Mouse (Mus musculus) forebrain, embryonic 13.5 days (tissue): Measurements from ENCODE around the gene Rag1. TPM values are rescaled to one million over a fixed set of nuclear protein-coding genes. Genes with fewer than 3 reads are reported as not detected.
A peak's percentile ranks its signal among the peaks of the same experiment; 100 is the strongest.

Source experiments
- ATAC-seq: fragments of 200-750 bp; cut with Nextera tagmentation; 2 replicates; pipeline ENCODE4 v1.8.0; 2017
- H3K27ac ChIP-seq: fragments of 300-500 bp; sonication (generic); 2 replicates; pipeline ENCODE4 v1.5.1; 2015; ENCODE audit warnings: inconsistent platforms, mild to moderate bottlenecking, moderate library complexity
- H3K27me3 ChIP-seq: fragments of 300-500 bp; sonication (generic); 2 replicates; pipeline ENCODE4 v1.6.1; 2015; ENCODE audit warnings: mild to moderate bottlenecking, inconsistent platforms
- H3K36me3 ChIP-seq: fragments of 300-500 bp; sonication (generic); 2 replicates; pipeline ENCODE4 v1.6.1; 2015; ENCODE audit warnings: mild to moderate bottlenecking, inconsistent platforms; ENCODE audit not compliant: poor library complexity, severe bottlenecking
- H3K4me1 ChIP-seq: fragments of 300-500 bp; sonication (generic); 2 replicates; pipeline ENCODE4 v1.6.1; 2015; ENCODE audit warnings: inconsistent platforms
- H3K4me2 ChIP-seq: fragments of 300-500 bp; sonication (generic); 2 replicates; pipeline ENCODE4 v1.6.1; 2015; ENCODE audit warnings: inconsistent platforms, mild to moderate bottlenecking, moderate library complexity
- H3K4me3 ChIP-seq: fragments of 300-500 bp; sonication (generic); 2 replicates; pipeline ENCODE4 v1.5.1; 2015; ENCODE audit warnings: mild to moderate bottlenecking, inconsistent platforms
- H3K9ac ChIP-seq: fragments of 300-500 bp; sonication (generic); 2 replicates; pipeline ENCODE4 v1.6.1; 2015; ENCODE audit warnings: mild to moderate bottlenecking, inconsistent platforms
- H3K9me3 ChIP-seq: fragments of 300-500 bp; sonication (generic); replicated peaks from 2 replicates; pipeline ENCODE4 v1.6.1; 2016; ENCODE audit warnings: inconsistent platforms
- WGBS: fragments of 180-500 bp; shearing (Covaris S2); methylation state at CpG from one replicate; pipeline ENCODE4 v1.1.7; 2015; 5-methylcytosine and 5-hydroxymethylcytosine counted together
- polyA plus RNA-seq: library from polyadenylated mRNA; unstranded; fragments of >200 nt; fragmentation: Nextera tagmentation; extraction: Ambion mirVana; gene quantifications from 2 replicates; pipeline ENCODE4 v1.2.1, GENCODE M21; 2015

The Rag1 gene
- polyA plus RNA-seq = 0.06 and 0.08 TPM in 2 replicates

- H3K4me3 ChIP-seq = no peak within 1 kb of the TSS
- no peak within 1 kb of the TSS for H3K9ac ChIP-seq
- 50% methylated on average over 8 of the region's 8 CpGs for WGBS
- H3K4me1 ChIP-seq = peaks cover 9% of the 10 kb centered on the region
- H3K4me2 ChIP-seq = no peak within 1 kb of the TSS
- 0 out of 2 replicates have a peak, but pooled peaks have one; percentile 22 for ATAC-seq
- peaks cover 4% of the 10 kb centered on the region for H3K27me3 ChIP-seq
- no peaks in the 10 kb centered on the region for H3K9me3 ChIP-seq
- no peak within 1 kb of the TSS for H3K27ac ChIP-seq
- no peaks in the 10 kb centered on the region for H3K36me3 ChIP-seq
These were observed at the start of gene Rag1, which contains the start of gene B230118H07Rik for GRCm38 (mm10) chr2:101649114-101649671. Gene Rag1 (minus strand): TSS chr2:101649501. Gene B230118H07Rik (minus strand): TSS chr2:101649532.

- Histone ChIP-seq H3K4me1 (no peaks in the 10 kb centered on the region), H3K4me3 (no peak overlapping the region), H3K27me3 (no peaks in the 10 kb centered on the region), H3K36me3 (peaks cover 74% of the 10 kb centered on the region), H3K27ac (no peak overlapping the region), H3K9me3 (no peaks in the 10 kb centered on the region), H3K4me2 (no peak overlapping the region), H3K9ac (no peak overlapping the region)
- WGBS = 92% methylated on average over 7 of the region's 7 CpGs
- ATAC-seq = no peak
These were observed 46.3 kb upstream of the Rag1 start for GRCm38 (mm10) chr2:101695584-101695983.

DNA sequence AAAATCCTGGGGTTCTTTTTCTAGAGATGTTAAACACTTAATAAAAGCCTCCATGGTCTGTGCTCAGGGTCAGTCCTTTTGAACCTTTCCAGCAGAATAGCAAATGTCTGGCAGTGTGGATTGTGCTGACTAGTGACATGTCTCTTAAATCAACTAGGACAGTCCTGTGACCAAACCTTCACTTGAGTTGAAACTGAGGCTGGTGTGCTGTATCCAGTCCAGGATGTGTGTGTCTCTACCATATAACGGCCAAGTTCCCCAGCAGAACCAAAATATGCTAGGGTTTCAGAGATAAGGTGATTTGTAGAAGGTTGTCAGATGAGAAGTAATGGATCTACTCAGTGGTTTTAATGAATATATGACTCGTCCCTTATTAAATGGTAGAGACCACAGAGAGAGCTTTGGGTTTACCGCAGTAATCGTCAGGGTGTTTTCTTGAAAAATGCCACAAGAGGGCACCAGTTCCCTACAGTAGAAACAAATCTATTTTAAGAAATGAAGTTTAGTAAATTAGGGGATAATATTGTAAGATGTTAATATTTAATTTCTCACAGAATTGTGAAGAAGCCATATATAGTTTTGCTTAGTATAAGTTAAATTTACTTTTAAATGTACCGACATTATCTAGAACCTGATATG is 44.4 kb upstream of the Rag1 start:
- H3K4me1 ChIP-seq = no peaks in the 10 kb centered on the region
- no peak overlapping the region for H3K27ac ChIP-seq
- no peaks in the 10 kb centered on the region for H3K27me3 ChIP-seq
- no peak overlapping the region for H3K9ac ChIP-seq
- H3K4me3 ChIP-seq = no peak overlapping the region
- WGBS = 63% methylated on average over 5 of the region's 5 CpGs
- H3K36me3 ChIP-seq = peaks cover 75% of the 10 kb centered on the region
- ATAC-seq = 0 out of 2 replicates have a peak, but pooled peaks have one; percentile 46
- no peak overlapping the region for H3K4me2 ChIP-seq
- H3K9me3 ChIP-seq = no peaks in the 10 kb centered on the region

DNA sequence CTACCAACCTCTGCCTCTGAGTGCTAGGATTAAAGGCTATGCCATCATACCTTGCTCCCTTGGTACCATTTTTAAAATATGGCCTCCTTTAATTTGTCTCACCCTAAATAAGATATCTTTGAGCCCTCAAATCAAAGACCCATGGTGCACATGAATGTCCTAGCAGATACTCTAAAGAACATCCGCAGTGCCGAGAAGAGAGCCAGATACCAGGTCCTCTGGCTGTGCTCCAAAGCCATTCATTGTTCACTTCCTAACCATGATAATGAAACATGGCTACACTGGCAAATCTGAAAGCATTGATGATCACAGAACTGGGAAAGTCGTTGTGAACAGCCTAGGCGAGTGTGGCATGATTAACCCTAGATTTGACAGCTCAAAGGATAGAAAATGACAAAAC is 43.7 kb upstream of the Rag1 start:
- 61% methylated on average over 4 of the region's 4 CpGs for WGBS
- no peaks in the 10 kb centered on the region for H3K4me1 ChIP-seq
- no peak overlapping the region for H3K4me3 ChIP-seq
- peaks cover 72% of the 10 kb centered on the region for H3K36me3 ChIP-seq
- H3K4me2 ChIP-seq = no peak overlapping the region
- 0 out of 2 replicates have a peak, but pooled peaks have one; percentile 36 for ATAC-seq
- no peaks in the 10 kb centered on the region for H3K27me3 ChIP-seq
- H3K27ac ChIP-seq = no peak overlapping the region
- no peak overlapping the region for H3K9ac ChIP-seq
- no peaks in the 10 kb centered on the region for H3K9me3 ChIP-seq

DNA sequence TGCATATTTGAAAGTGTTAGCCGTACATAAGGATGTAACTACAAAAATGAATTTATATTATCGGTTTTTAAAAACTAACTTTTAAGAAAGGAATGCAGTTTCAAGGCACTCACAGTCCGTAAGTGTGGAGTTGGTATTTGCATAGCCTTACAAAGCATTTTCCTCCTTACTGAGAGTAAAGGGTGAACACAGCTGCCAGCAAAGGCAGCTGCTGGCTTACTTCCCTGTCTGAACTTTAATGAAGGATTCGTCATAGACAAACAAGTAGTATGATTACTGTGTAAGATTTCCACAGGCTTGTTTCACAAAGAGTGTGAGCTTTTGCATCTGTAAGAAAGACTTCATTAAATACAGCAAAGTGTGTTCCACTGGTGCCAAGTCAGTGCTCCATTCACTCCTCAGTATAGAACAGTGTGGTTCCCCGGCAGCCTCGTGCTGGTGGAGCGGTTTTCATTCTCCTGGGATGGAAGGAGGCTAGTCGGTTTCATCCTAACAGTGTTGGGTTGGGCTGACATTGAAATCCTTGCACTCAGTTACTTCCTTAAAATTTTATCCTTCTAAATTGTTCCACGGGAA is 41.0 kb upstream of the Rag1 start:
- Histone ChIP-seq H3K9ac (no peak overlapping the region), H3K4me2 (no peak overlapping the region), H3K27me3 (no peaks in the 10 kb centered on the region), H3K36me3 (peaks cover 74% of the 10 kb centered on the region), H3K4me3 (no peak overlapping the region), H3K27ac (no peak overlapping the region), H3K9me3 (no peaks in the 10 kb centered on the region), H3K4me1 (no peaks in the 10 kb centered on the region)
- WGBS = 90% methylated on average over 9 of the region's 9 CpGs
- peak; percentile 48; the same call in 1 of the 2 replicates for ATAC-seq

DNA sequence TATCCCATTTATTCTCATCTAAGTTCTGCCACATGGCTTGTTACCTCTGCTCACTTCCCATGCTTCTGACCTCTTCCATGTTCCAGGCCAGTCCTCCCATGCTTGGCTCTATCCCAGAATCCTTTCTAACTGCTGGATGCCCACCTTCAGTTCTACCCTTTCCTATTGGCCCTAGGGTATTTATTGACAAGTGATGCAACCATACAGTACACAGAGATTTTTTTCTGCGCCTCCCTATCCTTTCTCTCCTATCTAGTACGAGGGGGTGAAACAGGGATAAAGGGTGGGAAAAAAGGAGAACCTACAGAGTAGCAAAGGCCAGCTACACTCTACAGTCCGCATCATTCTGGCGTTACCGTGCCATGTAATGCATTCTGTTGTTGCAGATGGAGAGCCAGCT is 38.7 kb upstream of the Rag1 start:
- H3K9ac ChIP-seq = no peak overlapping the region
- no peak overlapping the region for H3K27ac ChIP-seq
- H3K9me3 ChIP-seq = no peaks in the 10 kb centered on the region
- WGBS = 91% methylated on average over 5 of the region's 5 CpGs
- ATAC-seq = no peak
- H3K27me3 ChIP-seq = no peaks in the 10 kb centered on the region
- H3K4me3 ChIP-seq = no peak overlapping the region
- peaks cover 74% of the 10 kb centered on the region for H3K36me3 ChIP-seq
- no peak overlapping the region for H3K4me2 ChIP-seq
- H3K4me1 ChIP-seq = no peaks in the 10 kb centered on the region

- Histone ChIP-seq H3K27me3 (no peaks in the 10 kb centered on the region), H3K9ac (no peak overlapping the region), H3K4me3 (no peak overlapping the region), H3K27ac (no peak overlapping the region), H3K36me3 (peaks cover 52% of the 10 kb centered on the region), H3K4me1 (peaks cover 13% of the 10 kb centered on the region), H3K9me3 (no peaks in the 10 kb centered on the region), H3K4me2 (no peak overlapping the region)
- 91% methylated on average over 12 of the region's 12 CpGs for WGBS
- no peak for ATAC-seq
These were observed 35.1 kb upstream of the Rag1 start for GRCm38 (mm10) chr2:101684421-101684820.

GRCm38 (mm10) chr2:101679164-101679784 is 30.0 kb upstream of the Rag1 start:
- peak overlapping the region; percentile 95 for H3K9ac ChIP-seq
- no peak for ATAC-seq
- no peaks in the 10 kb centered on the region for H3K9me3 ChIP-seq
- WGBS = under 1% methylated on average over 15 of the region's 15 CpGs
- H3K27me3 ChIP-seq = no peaks in the 10 kb centered on the region
- peaks cover 7% of the 10 kb centered on the region; the same call in 1 of the 2 replicates for H3K36me3 ChIP-seq
- H3K4me1 ChIP-seq = peaks cover 21% of the 10 kb centered on the region
- peak overlapping the region; percentile 78 for H3K4me2 ChIP-seq
- no peak overlapping the region for H3K27ac ChIP-seq
- H3K4me3 ChIP-seq = peak overlapping the region; percentile 94

GRCm38 (mm10) chr2:101678236-101679021 is 29.1 kb upstream of the Rag1 start, which contains the start of gene Traf6:
Gene Traf6 (plus strand): TSS chr2:101678429.
- Histone ChIP-seq H3K36me3 (0 out of 2 replicates have a peak, but pooled peaks cover 7% of the 10 kb centered on the region), H3K27ac (peak within 1 kb of the TSS; percentile 71; the same call in 1 of the 2 replicates), H3K4me1 (peaks cover 21% of the 10 kb centered on the region), H3K27me3 (no peaks in the 10 kb centered on the region), H3K4me3 (peak within 1 kb of the TSS; percentile 94), H3K9me3 (no peaks in the 10 kb centered on the region), H3K4me2 (peak within 1 kb of the TSS; percentile 78), H3K9ac (peak within 1 kb of the TSS; percentile 95)
- under 1% methylated on average over 55 of the region's 68 CpGs for WGBS
- ATAC-seq = peak; percentile 95

DNA sequence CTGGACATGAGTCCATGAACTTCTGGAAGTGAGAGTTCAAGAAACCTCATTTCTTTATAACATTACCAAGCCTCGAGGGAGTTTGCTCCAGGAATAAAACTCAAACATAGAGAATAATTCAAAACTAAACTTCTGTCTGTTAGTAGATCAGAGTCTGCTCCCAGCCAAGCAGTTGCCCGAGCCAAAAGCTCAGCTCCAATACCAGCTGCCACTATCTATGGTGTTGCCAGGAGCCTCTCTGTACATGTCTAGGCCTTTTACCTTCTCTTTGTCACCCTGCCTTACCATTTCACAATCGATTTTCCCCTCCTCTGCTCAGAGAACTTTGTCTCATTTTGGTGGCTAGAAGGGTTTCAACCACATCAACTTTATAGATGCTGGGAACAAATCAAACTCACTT is 24.2 kb upstream of the Rag1 start:
- Histone ChIP-seq H3K27ac (no peak overlapping the region), H3K36me3 (no peaks in the 10 kb centered on the region), H3K4me1 (0 out of 2 replicates have a peak, but pooled peaks cover 3% of the 10 kb centered on the region), H3K9me3 (no peaks in the 10 kb centered on the region), H3K4me3 (no peak overlapping the region), H3K9ac (no peak overlapping the region), H3K27me3 (no peaks in the 10 kb centered on the region), H3K4me2 (no peak overlapping the region)
- no peak for ATAC-seq
- 79% methylated on average over 3 of the region's 3 CpGs for WGBS

DNA sequence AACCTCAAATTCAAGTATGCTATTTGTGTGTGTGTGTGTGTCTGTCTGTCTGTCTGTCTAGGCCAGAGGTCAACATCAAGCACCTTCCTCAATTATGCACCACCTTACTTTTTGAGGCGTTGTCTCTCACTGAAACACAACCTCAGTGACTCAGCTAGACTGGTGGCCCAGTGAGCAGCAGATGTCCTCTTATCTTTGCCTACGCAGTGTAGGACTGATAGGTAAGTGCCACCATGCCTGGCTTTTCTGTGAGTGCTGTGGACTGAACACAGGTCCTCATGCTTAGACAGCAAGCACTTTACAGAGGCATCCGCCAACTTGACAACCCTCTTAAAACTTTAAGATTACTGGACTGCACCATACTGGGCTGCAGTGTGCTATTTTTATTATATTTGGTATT is 19.4 kb upstream of the Rag1 start:
- H3K4me1 ChIP-seq = peaks cover 5% of the 10 kb centered on the region
- H3K9ac ChIP-seq = no peak overlapping the region
- no peaks in the 10 kb centered on the region for H3K36me3 ChIP-seq
- H3K4me3 ChIP-seq = no peak overlapping the region
- ATAC-seq = no peak
- no peaks in the 10 kb centered on the region for H3K9me3 ChIP-seq
- WGBS = 93% methylated on average over 3 of the region's 3 CpGs
- H3K27ac ChIP-seq = no peak overlapping the region
- no peak overlapping the region for H3K4me2 ChIP-seq
- H3K27me3 ChIP-seq = no peaks in the 10 kb centered on the region
